Mouse (Mus musculus) C2C12 (cell line): ENCODE measurements around the gene Atp23. TPM values are rescaled to one million over a fixed set of nuclear protein-coding genes. Genes with fewer than 3 reads are reported as not detected.
A peak's percentile ranks its signal among the peaks of the same experiment; 100 is the strongest.

Experiments
- H3K27me3 ChIP-seq: one replicate; pipeline ENCODE4 v1.6.1; 2011; ENCODE audit not compliant: control insufficient read depth, insufficient read depth, insufficient read length
- H3K36me3 ChIP-seq: one replicate; pipeline ENCODE4 v1.6.1; 2011; ENCODE audit not compliant: control insufficient read depth, insufficient read depth
- H3K4me3 ChIP-seq: one replicate; pipeline ENCODE4 v1.5.1; 2011; ENCODE audit warnings: mild to moderate bottlenecking, control low read depth; ENCODE audit not compliant: poor library complexity, insufficient read depth, severe bottlenecking
- H3K79me2 ChIP-seq: one replicate; pipeline ENCODE4 v1.6.1; 2011; ENCODE audit not compliant: control insufficient read depth, insufficient read depth
- H3K79me3 ChIP-seq: one replicate; pipeline ENCODE4 v1.6.1; 2011; ENCODE audit warnings: low read depth, control low read depth
- H3ac ChIP-seq: one replicate; pipeline ENCODE3; 2011; ENCODE audit warnings: low read depth; ENCODE audit not compliant: control insufficient read depth, insufficient read length
- CEBPB ChIP-seq: IDR thresholded peaks from one replicate; pipeline ENCODE4 v1.6.1; 2011; ENCODE audit warnings: low read depth, mild to moderate bottlenecking, control low read depth, moderate library complexity
- CTCF ChIP-seq: IDR thresholded peaks from one replicate; pipeline ENCODE4 v1.5.1; 2011; ENCODE audit not compliant: control insufficient read depth, insufficient read depth, insufficient read length
- FOSL1 ChIP-seq: IDR thresholded peaks from one replicate; pipeline ENCODE4 v1.8.0; 2011; ENCODE audit warnings: mild to moderate bottlenecking, low read length; ENCODE audit not compliant: poor library complexity, insufficient read depth, severe bottlenecking
- MAX ChIP-seq: IDR thresholded peaks from one replicate; pipeline ENCODE4 v1.6.1; 2011; ENCODE audit warnings: mild to moderate bottlenecking, control low read depth
- MYOD1 ChIP-seq: IDR thresholded peaks from one replicate; pipeline ENCODE4 v1.6.1; 2011; ENCODE audit warnings: low read depth; ENCODE audit not compliant: control insufficient read depth, insufficient read length
- MYOG ChIP-seq: IDR thresholded peaks from one replicate; pipeline ENCODE4 v1.6.1; 2011; ENCODE audit not compliant: control insufficient read depth, insufficient read length; ENCODE audit errors: extremely low read depth
- USF1 ChIP-seq: IDR thresholded peaks from one replicate; pipeline ENCODE4 v1.6.1; 2011; ENCODE audit warnings: low read depth, mild to moderate bottlenecking, control low read depth, moderate library complexity
- polyA plus RNA-seq: library from polyadenylated mRNA; unstranded; fragments of >200 nt; fragmentation: generic; extraction: Trizol; gene quantifications from one replicate; pipeline ENCODE4 v1.2.1, GENCODE M21; 2012; ENCODE audit warnings: missing spikeins

The Atp23 gene
- polyA plus RNA-seq, 1 experiment, result 13.4 TPM

- no peaks in the 10 kb centered on the region for H3K27me3 ChIP-seq
- no peak for TF ChIP-seq USF1
- TF ChIP-seq MAX, result no peak
- no peak for TF ChIP-seq FOSL1
- TF ChIP-seq MYOD1, result no peak
- TF ChIP-seq MYOG, result no peak
- no peak for TF ChIP-seq CTCF
- TF ChIP-seq CEBPB, result no peak
- H3K4me3 ChIP-seq, result peak overlapping the region; percentile 34
- H3K79me2 ChIP-seq, result peaks cover 5% of the 10 kb centered on the region
- no peaks in the 10 kb centered on the region for H3K36me3 ChIP-seq
- no peaks in the 10 kb centered on the region for H3K79me3 ChIP-seq
- H3ac ChIP-seq, result peak overlapping the region; percentile 56
These were observed 4.5 kb upstream of the Atp23 start for GRCm38 (mm10) chr10:126905650-126906075.

GRCm38 (mm10) chr10:126905086-126905485 lies 3.9 kb upstream of the Atp23 start:
- Histone ChIP-seq H3K79me3 (no peaks in the 10 kb centered on the region), H3K36me3 (no peaks in the 10 kb centered on the region), H3ac (no peak overlapping the region), H3K79me2 (peaks cover 10% of the 10 kb centered on the region), H3K27me3 (no peaks in the 10 kb centered on the region), H3K4me3 (peak overlapping the region; percentile 34)
- TF ChIP-seq FOSL1, result no peak
- TF ChIP-seq MYOG, result no peak
- TF ChIP-seq USF1, result no peak
- no peak for TF ChIP-seq CTCF
- TF ChIP-seq CEBPB, result no peak
- TF ChIP-seq MYOD1, result no peak
- TF ChIP-seq MAX, result no peak

- Histone ChIP-seq H3K79me3 (no peaks in the 10 kb centered on the region), H3K79me2 (peaks cover 19% of the 10 kb centered on the region), H3K4me3 (no peak overlapping the region), H3K36me3 (no peaks in the 10 kb centered on the region), H3ac (no peak overlapping the region), H3K27me3 (no peaks in the 10 kb centered on the region)
- TF ChIP-seq CEBPB (no peak), MYOD1 (no peak), USF1 (no peak), FOSL1 (no peak), MAX (no peak), CTCF (no peak), MYOG (no peak)
These were observed 3.1 kb upstream of the Atp23 start for GRCm38 (mm10) chr10:126904221-126904620.

DNA sequence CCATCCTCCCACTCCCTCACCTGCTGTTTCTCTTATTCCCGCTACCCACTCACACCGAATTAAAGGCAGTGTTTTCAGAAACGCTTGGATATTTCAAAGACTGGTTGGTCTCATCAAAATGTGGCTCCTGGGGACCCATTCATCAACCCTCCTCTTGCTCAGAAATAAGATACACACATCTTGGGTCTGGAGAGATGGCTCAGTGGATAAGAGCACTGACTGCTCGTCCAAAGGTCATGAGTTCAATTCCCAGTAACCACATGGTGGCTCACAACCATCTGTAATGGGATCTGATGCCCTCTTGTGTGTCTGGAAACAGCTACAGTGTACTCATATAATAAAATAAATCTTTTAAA lies 311 bp upstream of the Atp23 start:
- TF ChIP-seq MYOD1, result no peak
- no peak for TF ChIP-seq USF1
- TF ChIP-seq MYOG, result no peak
- TF ChIP-seq FOSL1, result no peak
- no peak for TF ChIP-seq MAX
- TF ChIP-seq CEBPB, result no peak
- no peak for TF ChIP-seq CTCF
- Histone ChIP-seq H3K27me3 (no peaks in the 10 kb centered on the region), H3K4me3 (peak overlapping the region; percentile 69)

DNA sequence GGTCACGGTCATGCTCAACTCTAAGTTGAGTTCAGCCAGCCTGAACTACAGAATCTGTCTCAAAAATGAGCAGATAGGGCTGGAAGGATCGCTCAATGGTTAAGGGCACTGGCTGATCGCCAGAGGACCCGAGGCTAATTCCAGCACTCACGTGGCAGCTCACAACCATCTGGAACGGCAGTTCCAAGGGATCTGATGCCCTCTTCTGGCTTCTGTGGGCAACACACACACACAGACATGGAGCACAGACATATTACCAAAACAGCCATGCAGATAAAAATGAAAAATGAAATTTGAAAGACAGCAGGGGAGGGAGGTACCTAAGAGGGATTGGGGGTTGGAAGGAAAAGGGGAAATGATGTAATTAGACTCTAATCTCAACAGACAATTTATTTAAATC lies 5.3 kb downstream of the Atp23 start:
- no peak overlapping the region for H3K4me3 ChIP-seq
- H3K27me3 ChIP-seq, result no peaks in the 10 kb centered on the region
- H3K36me3 ChIP-seq, result peaks cover 27% of the 10 kb centered on the region
- H3K79me3 ChIP-seq, result no peaks in the 10 kb centered on the region
- TF ChIP-seq CTCF, result no peak
- TF ChIP-seq USF1, result no peak
- TF ChIP-seq MYOD1, result no peak
- no peak for TF ChIP-seq MYOG
- no peak for TF ChIP-seq FOSL1
- peaks cover 16% of the 10 kb centered on the region for H3K79me2 ChIP-seq
- no peak overlapping the region for H3ac ChIP-seq

More for the DNA sequence above, 311 bp upstream of the Atp23 start:
- Histone ChIP-seq H3K36me3 (peaks cover 9% of the 10 kb centered on the region), H3K79me2 (peaks cover 19% of the 10 kb centered on the region), H3K79me3 (no peaks in the 10 kb centered on the region), H3ac (no peak overlapping the region)

DNA sequence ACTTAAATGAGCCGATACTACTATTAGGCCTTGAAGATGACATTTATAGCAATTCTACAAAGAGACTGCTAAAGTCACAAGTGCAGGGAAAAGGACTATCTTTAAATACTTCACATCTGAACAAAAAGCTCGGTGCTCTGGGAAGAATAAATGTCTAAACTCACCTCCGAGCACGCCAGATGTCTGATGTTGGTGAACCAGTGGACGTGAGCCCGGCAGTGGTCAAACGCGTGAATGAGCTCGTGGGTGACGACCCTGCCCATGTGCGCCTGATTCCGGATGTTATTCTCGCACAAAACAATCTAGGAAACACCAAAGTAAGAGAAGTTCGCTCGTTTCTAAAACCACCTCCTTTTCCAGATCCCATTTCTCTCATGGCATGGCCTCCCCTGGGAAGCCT lies 7.1 kb downstream of the Atp23 start:
- Histone ChIP-seq H3ac (no peak overlapping the region), H3K79me2 (no peaks in the 10 kb centered on the region), H3K4me3 (no peak overlapping the region), H3K36me3 (peaks cover 38% of the 10 kb centered on the region), H3K27me3 (no peaks in the 10 kb centered on the region), H3K79me3 (no peaks in the 10 kb centered on the region)
- TF ChIP-seq MYOG (no peak), CEBPB (no peak), MYOD1 (no peak), FOSL1 (no peak), MAX (no peak), USF1 (no peak), CTCF (no peak)
